Mouse (Mus musculus): ENCODE measurements at regions not wholly inside any gene's neighbourhood (a gene's known extent, or its start where the extent isn't known, plus 50 kb on each side); places are given as distances from the start of the nearest gene placed in this dataset.

- no peaks in the 10 kb centered on the region for H3K27me3 ChIP-seq (ENCODE audit: control insufficient read depth, insufficient read depth, low read length)
- H3K27ac ChIP-seq (ENCODE audit: control insufficient read depth, insufficient read depth, low read depth, low read length): peak overlapping the region; percentile 54
- no peak overlapping the region for H3K4me3 ChIP-seq (ENCODE audit: control insufficient read depth, low read depth, low read length)
- peaks cover 4% of the 10 kb centered on the region for H3K4me1 ChIP-seq (ENCODE audit: control insufficient read depth, insufficient read depth, low read length)
- H3K36me3 ChIP-seq (ENCODE audit: control insufficient read depth, insufficient read depth, low read length): no peaks in the 10 kb centered on the region
- TF ChIP-seq CTCF (IDR thresholded peaks at IDR 0.05; ENCODE audit: control insufficient read depth, insufficient read depth, insufficient replicate concordance, low read depth, low read length): peak; percentile 49; the same call in 1 of the 2 replicates
- TF ChIP-seq POLR2A (IDR thresholded peaks at IDR 0.05; ENCODE audit: control insufficient read depth, low read depth, low read length): no peak
Observed at GRCm38 (mm10) chr7:75398904-75399724, 56.2 kb upstream of the Akap13 start.

GRCm38 (mm10) chr7:75400471-75400870 is 54.9 kb upstream of the Akap13 start:
- H3K27ac ChIP-seq (ENCODE audit: control insufficient read depth, insufficient read depth, low read depth, low read length): no peak overlapping the region
- no peak overlapping the region for H3K4me3 ChIP-seq (ENCODE audit: control insufficient read depth, low read depth, low read length)
- H3K27me3 ChIP-seq (ENCODE audit: control insufficient read depth, insufficient read depth, low read length): no peaks in the 10 kb centered on the region
- peaks cover 4% of the 10 kb centered on the region for H3K4me1 ChIP-seq (ENCODE audit: control insufficient read depth, insufficient read depth, low read length)
- TF ChIP-seq CTCF (IDR thresholded peaks at IDR 0.05; ENCODE audit: control insufficient read depth, insufficient read depth, insufficient replicate concordance, low read depth, low read length) (no peak), POLR2A (IDR thresholded peaks at IDR 0.05; ENCODE audit: control insufficient read depth, low read depth, low read length) (no peak)
- H3K36me3 ChIP-seq (ENCODE audit: control insufficient read depth, insufficient read depth, low read length): no peaks in the 10 kb centered on the region

- Histone ChIP-seq H3K27me3 (ENCODE audit: control insufficient read depth, insufficient read depth, low read length) (no peaks in the 10 kb centered on the region), H3K36me3 (ENCODE audit: control insufficient read depth, insufficient read depth, low read length) (no peaks in the 10 kb centered on the region), H3K27ac (ENCODE audit: control insufficient read depth, insufficient read depth, low read depth, low read length) (no peak overlapping the region), H3K4me1 (ENCODE audit: control insufficient read depth, insufficient read depth, low read length) (no peaks in the 10 kb centered on the region), H3K4me3 (ENCODE audit: control insufficient read depth, low read depth, low read length) (no peak overlapping the region)
- TF ChIP-seq CTCF (IDR thresholded peaks at IDR 0.05; ENCODE audit: control insufficient read depth, insufficient read depth, insufficient replicate concordance, low read depth, low read length): no peak
- TF ChIP-seq POLR2A (IDR thresholded peaks at IDR 0.05; ENCODE audit: control insufficient read depth, low read depth, low read length): no peak
Observed at GRCm38 (mm10) chr7:75404955-75405354, 50.4 kb upstream of the Akap13 start.
